Mouse (Mus musculus) hindbrain, postnatal 0 days (tissue): Measurements from ENCODE around the gene Obox5. TPM values are rescaled to one million over a fixed set of nuclear protein-coding genes. Genes with fewer than 3 reads are reported as not detected.
"Not testable (repeated sequence)": the region's sequence is repeated elsewhere in the genome, so short reads cannot be mapped to it uniquely, and the experiment has no call there.

Source experiments
- ATAC-seq: fragments of 200-750 bp; cut with Nextera tagmentation; 2 replicates; pipeline ENCODE4 v1.8.0; 2017; ENCODE audit warnings: mild to moderate bottlenecking, moderate TSS enrichment, moderate library complexity
- DNase-seq: peaks from one replicate; pipeline ENCODE4 v3.0.0-alpha.2; 2015; ENCODE audit warnings: low spot score
- H3K27ac ChIP-seq: fragments of 300-500 bp; sonication (generic); 2 replicates; pipeline ENCODE4 v1.5.1; 2014; ENCODE audit warnings: mild to moderate bottlenecking
- H3K27me3 ChIP-seq: fragments of 300-500 bp; sonication (generic); 2 replicates; pipeline ENCODE4 v1.6.1; 2014; ENCODE audit warnings: low read length, mixed read lengths; ENCODE audit not compliant: insufficient read depth
- H3K36me3 ChIP-seq: fragments of 300-500 bp; sonication (generic); 2 replicates; pipeline ENCODE4 v1.6.1; 2014; ENCODE audit warnings: low read length, mixed read lengths; ENCODE audit not compliant: insufficient read depth
- H3K4me1 ChIP-seq: fragments of 300-500 bp; sonication (generic); 2 replicates; pipeline ENCODE4 v1.6.1; 2014; ENCODE audit warnings: antibody characterized with exemption, low read length, mixed read lengths; ENCODE audit not compliant: insufficient read depth
- H3K4me2 ChIP-seq: fragments of 300-500 bp; sonication (generic); 2 replicates; pipeline ENCODE4 v1.6.1; 2014; ENCODE audit warnings: low read depth, mild to moderate bottlenecking, low read length, moderate library complexity, mixed read lengths
- H3K4me3 ChIP-seq: fragments of 300-500 bp; sonication (generic); 2 replicates; pipeline ENCODE4 v1.5.1; 2014; ENCODE audit warnings: low read length
- H3K9ac ChIP-seq: fragments of 300-500 bp; sonication (generic); replicated peaks from 2 replicates; pipeline ENCODE4 v1.6.1; 2014; ENCODE audit warnings: mild to moderate bottlenecking, low read length, moderate library complexity, mixed read lengths
- H3K9me3 ChIP-seq: fragments of 300-500 bp; sonication (generic); 2 replicates; pipeline ENCODE4 v1.6.1; 2016; ENCODE audit warnings: low read length, mixed read lengths
- WGBS: fragments of 180-500 bp; shearing (Covaris S2); extraction: QIAGEN DNeasy Blood & Tissue Kit; methylation state at CpG from one replicate; pipeline ENCODE4 v1.1.7; 2014; 5-methylcytosine and 5-hydroxymethylcytosine counted together
- polyA plus RNA-seq: library from polyadenylated mRNA; unstranded; fragments of >200 nt; fragmentation: Nextera tagmentation; extraction: Ambion mirVana; gene quantifications from 2 replicates; pipeline ENCODE4 v1.2.1, GENCODE M21; 2015
- total RNA-seq: library from RNA; depleted of rRNA; stranded (reverse); fragments of >200 nt; gene quantifications from 2 replicates; pipeline ENCODE4 v1.2.3, GENCODE M21; 2014; rRNA removed

The Obox5 gene
- not detected in 2 replicates for total RNA-seq
- not detected in 2 replicates for polyA plus RNA-seq

GRCm38 (mm10) chr7:15749831-15750230, at the start of gene Obox5:
TSS of gene Obox5 (plus strand) at chr7:15750131.
- H3K4me2 ChIP-seq, H3K9me3 ChIP-seq, DNase-seq, H3K4me1 ChIP-seq, H3K36me3 ChIP-seq, H3K27ac ChIP-seq, H3K9ac ChIP-seq, ATAC-seq, H3K4me3 ChIP-seq, H3K27me3 ChIP-seq: not testable (repeated sequence)
- 87% methylated on average over 2 of the region's 2 CpGs for WGBS

GRCm38 (mm10) chr7:15749296-15749695, 635 bp upstream of the Obox5 start:
- DNase-seq, H3K27me3 ChIP-seq, H3K4me3 ChIP-seq, H3K9me3 ChIP-seq, H3K27ac ChIP-seq, H3K36me3 ChIP-seq, H3K4me1 ChIP-seq, H3K9ac ChIP-seq, H3K4me2 ChIP-seq, ATAC-seq: not testable (repeated sequence)
- WGBS = 67% methylated on average over 5 of the region's 5 CpGs

Other genes starting within 250 kb of the Obox5 start
- gene Obox3, start 110.2 kb upstream of the Obox5 start, total RNA-seq = not detected in 2 replicates
- gene Obox3, start 110.2 kb upstream of the Obox5 start, polyA plus RNA-seq = not detected in 2 replicates
- gene Obox6, start 89.5 kb downstream of the Obox5 start, total RNA-seq = not detected in 2 replicates
- gene Obox6, start 89.5 kb downstream of the Obox5 start, polyA plus RNA-seq = not detected in 2 replicates
- not detected in 2 replicates for gene Crx, start 129.8 kb downstream of the Obox5 start, total RNA-seq
- gene Crx, start 129.8 kb downstream of the Obox5 start, polyA plus RNA-seq = not detected in 2 replicates
- not detected in 2 replicates for gene Crxos, start 132.5 kb downstream of the Obox5 start, total RNA-seq
- gene Crxos, start 132.5 kb downstream of the Obox5 start, polyA plus RNA-seq = 0.15 TPM in 1 of 2 replicates, not detected in the other
- 501 and 566 TPM in 2 replicates for gene Selenow, start 172.3 kb downstream of the Obox5 start, total RNA-seq
- gene Selenow, start 172.3 kb downstream of the Obox5 start, polyA plus RNA-seq = 1,894 and 2,002 TPM in 2 replicates
- gene Nop53, start 195.9 kb downstream of the Obox5 start, total RNA-seq = 76.5 and 82.1 TPM in 2 replicates
- gene Nop53, start 195.9 kb downstream of the Obox5 start, polyA plus RNA-seq = 124 and 127 TPM in 2 replicates
- gene Ehd2, start 217.4 kb downstream of the Obox5 start, total RNA-seq = 5.0 and 9.5 TPM in 2 replicates
- gene Ehd2, start 217.4 kb downstream of the Obox5 start, polyA plus RNA-seq = 4.4 and 5.3 TPM in 2 replicates